Mouse (Mus musculus) ovary, adult 2 months (tissue): Measurements from ENCODE around the gene 4933412E24Rik. TPM values are rescaled to one million over a fixed set of nuclear protein-coding genes. Genes with fewer than 3 reads are reported as not detected.

ENCODE experiments used
- polyA plus RNA-seq: library from polyadenylated mRNA; depleted of rRNA; stranded (reverse); fragments of >200 nt; gene quantifications from 2 replicates; pipeline ENCODE4 v1.2.3, GENCODE M21; 2012; rRNA removed

4933412E24Rik gene
- polyA plus RNA-seq = not detected in 2 replicates

GRCm38 (mm10) chr15:60016513-60016912, at the start of gene 4933412E24Rik:
TSS of gene 4933412E24Rik (minus strand) at chr15:60016613.

